Mouse (Mus musculus): ENCODE measurements around the gene Evc.

Evc gene

DNA sequence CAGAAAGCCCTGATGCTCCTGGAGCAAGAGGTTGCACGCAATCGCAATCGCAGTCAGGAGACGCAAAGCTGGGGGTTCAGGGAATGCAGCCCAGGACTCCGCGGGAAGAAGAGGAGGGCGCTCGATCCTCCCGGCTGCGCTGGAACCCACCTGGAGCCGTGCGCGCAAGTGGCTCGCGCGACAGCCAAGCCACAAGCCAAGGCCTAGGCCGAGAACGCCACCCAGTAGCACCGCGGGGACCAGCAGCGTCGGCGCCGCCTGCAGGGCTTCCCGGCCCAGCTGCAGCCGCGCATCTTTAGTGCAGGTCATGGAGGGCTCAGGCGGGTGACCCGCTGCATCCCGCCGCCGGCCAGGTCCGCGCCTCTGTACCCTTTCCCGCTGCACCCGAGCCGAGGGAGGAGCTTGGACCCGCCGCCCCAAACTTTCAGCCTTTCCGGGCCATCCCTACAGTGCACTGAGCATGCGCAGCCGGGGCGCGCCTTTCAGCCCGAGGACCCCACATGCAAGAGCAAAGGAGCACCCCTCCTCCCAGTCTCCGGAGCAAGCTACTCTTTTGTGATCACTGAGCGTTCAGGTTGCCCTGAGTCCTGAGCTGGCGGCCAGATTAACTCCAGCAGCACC, at the start of gene Evc:
TSS of gene Evc (minus strand) at position 410 of the 621 bp plus-strand sequence.
- DNase-seq (ENCODE audit: low read depth, low spot score) = peak; percentile 84

DNA sequence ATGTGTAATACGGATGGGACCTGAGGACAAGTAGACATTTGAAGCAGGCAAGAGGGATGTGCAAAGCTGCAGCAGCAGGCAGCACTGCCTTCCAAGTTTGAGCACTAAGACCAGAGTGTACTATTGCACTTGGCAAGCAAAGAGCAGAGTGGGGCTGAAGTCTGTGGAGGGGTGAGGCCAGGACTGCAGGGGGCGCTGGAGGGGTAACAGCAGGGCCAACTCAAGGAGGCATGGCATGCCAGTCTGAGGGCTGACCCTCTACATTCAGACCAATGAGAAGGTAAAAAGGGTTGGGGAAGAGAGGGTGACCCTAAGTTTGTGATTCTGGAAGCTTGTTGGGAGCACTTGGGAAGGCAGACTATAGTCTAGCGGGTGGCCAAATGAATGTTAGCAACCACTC, 46.9 kb upstream of the Evc start:
- DNase-seq (ENCODE audit: low read depth, low spot score) = peak; percentile 9

DNA sequence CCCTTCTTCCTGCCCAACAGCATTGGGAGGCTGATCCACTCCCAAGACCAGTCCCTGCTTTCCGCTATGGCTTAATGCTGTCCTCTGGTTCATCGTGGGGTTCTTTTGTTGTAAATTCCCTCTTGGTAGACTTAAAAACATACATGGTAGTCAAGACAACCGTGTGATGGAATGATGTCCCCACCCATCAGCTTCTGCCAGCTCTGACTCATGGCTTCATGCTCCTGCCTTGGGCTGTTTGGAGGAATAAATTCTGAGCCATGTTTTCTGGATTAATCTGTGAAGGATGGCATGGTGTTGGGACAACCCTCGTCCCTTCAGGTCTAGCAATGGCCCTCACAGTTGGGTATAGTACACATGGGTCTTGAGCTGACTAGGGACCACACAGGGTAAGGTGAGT, 43.9 kb upstream of the Evc start:
- DNase-seq (ENCODE audit: low read depth, low spot score) = no peak

DNA sequence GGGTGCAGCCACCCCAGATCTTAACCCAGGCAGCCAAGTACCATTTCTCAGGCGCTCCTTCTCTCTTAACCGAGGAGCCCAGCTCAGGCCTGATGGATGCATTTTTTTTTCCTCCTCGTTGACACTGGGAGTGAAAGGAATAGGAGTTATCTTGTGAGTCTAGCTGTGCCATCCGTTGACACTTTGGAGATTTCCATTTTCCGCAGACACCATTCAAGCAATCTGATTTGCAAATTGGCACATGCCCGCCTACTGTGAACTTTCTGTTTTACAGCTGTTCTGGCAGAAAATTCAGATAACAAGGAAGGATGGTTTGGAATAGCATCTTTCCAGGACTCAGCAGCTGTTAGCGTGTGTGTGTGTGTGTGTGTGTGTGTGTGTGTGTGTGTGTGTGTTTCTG, 40.7 kb upstream of the Evc start:
- DNase-seq (ENCODE audit: low read depth, low spot score) = no peak

DNA sequence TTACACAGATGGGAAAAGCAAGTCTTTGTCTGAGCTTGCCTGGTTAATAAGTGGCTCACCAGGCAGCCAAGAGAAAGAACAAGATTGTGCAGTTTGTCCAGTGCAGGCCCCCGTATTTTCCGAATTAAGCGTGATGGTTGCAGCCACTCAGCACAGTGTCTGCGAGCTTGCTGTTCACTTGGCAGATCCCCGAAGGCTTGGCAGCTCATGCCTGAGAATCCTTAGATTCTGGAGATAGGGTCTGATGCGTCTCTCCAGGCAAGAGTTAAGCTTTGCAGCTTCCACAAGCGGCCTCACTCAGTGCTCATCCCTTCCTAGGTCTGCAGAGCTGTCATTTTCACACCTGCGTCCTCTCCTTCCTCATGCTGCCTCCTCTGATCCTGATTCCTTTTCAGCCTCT, 32.1 kb upstream of the Evc start:
- no peak for DNase-seq (ENCODE audit: low read depth, low spot score)

DNA sequence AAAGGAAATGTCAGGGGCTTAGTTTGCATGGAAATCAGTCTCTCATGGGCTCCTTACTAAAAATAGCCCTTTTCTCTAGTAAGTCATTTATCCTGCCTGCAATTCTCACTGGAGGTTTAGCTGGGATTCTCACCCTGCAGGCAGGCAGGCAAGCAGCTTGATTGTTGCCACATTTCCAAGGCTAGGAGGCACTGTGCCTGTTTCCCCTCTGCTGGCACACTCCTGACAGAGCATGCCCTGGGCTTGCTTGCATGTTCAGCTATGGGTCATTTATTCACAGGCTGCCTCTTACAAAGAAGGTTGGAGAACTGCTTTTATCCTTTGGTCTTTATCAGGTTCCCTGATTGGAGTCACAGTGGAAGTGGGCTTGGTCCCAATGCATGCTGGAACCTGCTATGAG, 29.1 kb upstream of the Evc start:
- DNase-seq (ENCODE audit: low read depth, low spot score) = no peak

DNA sequence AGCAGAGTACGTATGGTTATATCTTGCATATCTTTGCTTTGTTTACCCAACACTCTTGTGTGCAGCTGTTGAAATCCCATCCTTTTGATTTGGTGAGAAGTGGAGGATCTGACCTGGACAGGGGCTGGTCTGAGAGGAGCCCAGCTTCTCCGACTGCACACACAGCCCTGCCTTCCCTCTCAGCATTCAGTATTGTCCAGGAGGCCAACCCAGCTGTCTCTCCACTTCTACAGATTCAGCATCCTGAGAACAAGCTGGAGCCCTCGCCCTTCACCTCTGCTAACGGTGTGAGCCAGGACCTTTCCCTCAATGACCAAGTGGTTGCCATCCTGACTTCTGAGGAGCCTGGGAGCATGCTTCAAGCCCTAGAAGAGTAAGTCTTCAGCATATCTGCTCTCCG, 26.6 kb upstream of the Evc start:
- DNase-seq (ENCODE audit: low read depth, low spot score) = no peak

DNA sequence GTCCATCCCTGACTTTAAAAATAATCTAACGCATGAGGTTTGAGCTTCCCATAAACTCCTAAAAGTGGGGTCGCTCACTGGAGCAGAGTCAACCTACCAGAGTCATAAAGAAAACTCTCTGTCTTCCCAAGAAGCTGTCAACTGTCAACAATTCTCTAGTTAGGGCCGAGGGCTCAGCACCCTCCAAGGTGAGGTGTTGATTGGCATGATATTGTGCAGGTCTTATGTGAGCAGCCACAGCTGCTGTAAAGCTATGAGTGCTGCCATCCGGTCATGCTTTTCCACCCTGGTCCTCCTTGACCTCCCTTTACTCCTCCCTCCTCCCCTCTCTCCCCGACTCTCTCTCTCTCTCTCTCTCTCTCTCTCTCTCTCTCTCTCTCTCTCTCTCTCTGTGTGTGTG, 25.9 kb upstream of the Evc start:
- no peak for DNase-seq (ENCODE audit: low read depth, low spot score)

DNA sequence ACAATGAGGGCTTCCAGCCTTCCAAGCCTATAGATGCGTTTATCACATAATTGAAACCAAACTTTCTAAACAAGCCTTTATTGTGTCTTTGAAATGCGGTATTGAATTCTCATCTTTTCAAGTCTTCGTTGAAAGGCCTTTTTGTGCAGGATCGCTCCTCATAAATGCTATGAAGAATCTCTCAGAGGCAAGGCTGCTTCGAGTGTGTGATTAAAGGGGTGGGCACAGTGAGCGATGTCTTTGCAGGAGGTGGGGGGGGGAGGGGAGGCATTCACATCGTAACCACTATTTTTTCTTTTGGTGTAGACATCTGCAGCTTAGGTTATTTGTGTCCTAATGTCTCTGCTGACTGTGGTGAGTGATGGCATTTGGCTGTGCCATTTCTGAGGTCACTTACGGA, 19.3 kb upstream of the Evc start:
- DNase-seq (ENCODE audit: low read depth, low spot score) = no peak

DNA sequence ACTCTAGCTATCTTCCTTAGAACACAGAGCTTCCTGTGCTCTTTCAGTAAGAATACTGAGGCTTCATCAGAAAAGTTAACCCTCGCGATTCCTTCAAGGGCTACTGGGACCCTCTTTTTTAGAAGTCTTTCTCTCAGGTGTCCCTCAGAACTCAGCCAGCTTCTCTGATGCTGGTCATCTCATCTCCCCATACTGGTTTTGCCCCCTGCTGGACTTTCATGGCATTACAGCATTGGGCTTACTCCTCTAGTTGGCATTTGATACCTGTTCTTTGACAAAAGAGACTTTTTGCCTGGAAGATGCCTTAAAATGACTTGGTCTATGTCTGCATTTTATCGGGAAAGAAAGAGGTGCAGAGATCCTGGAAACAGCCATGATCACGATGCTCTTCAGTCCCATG, 17.7 kb upstream of the Evc start:
- DNase-seq (ENCODE audit: low read depth, low spot score) = peak; percentile 50

DNA sequence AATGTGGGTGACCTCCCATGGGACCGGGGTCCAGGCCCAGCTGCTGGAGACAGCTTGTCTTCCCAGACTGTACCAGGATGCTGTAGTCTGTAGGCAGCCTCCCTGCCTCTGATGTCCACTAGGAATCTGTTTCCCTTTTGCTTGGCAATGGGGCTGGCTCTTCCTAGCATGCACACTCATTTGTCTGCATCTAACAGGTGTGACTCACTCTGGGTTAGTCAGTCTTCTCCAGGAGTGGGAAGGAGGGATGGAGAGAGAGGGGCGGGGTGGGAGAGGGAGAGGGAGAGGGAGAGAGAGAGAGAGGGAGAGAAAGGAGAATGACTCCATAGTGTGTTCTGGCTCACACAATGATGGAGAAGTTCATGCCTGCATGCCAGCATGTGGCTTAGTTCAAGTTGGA, 15.1 kb upstream of the Evc start:
- no peak for DNase-seq (ENCODE audit: low read depth, low spot score)

DNA sequence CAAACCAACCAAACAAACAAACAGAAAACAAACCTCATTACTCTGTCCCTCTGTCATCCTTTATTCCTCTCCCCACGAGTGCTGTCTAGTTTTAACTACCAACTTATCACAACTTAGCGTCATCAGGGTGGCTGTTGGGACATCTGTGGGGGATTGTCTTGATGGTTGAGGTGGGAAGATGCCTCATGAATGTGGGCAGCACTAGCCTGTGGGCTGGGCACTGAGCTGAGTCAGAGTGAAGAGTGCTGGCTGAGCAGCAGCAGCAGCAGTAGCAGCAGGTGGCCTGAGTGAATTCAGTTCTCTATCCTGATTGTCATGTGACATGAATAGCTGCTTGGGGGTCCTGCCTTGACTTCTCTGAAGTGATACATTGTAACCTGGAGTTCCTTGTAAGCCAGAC, 7.3 kb upstream of the Evc start:
- no peak for DNase-seq (ENCODE audit: low read depth, low spot score)

DNA sequence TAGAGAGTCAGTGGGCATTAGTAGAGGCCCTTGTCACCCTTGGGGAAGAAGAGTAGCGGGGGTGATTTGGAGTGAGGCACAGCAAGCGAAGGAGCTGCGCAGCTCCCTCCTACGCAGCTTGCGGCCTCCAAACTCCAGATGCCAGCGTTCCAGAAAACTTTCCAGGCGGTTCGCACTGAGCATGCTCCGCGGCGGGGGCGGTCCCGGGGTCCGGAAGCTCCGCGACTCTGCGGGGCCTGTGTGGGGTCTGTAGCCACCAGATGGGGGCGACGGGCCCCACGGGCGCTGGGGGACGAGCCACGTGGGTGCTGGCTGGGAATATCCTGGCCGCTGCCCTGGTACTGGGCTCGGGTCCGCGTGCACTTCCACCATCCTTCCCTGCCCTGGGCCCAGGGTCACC, 1.6 kb upstream of the Evc start, which contains the start of gene Evc2:
TSS of gene Evc2 (plus strand) at position 212 of the 400 bp plus-strand sequence.
- DNase-seq (ENCODE audit: low read depth, low spot score) = peak; percentile 71

DNA sequence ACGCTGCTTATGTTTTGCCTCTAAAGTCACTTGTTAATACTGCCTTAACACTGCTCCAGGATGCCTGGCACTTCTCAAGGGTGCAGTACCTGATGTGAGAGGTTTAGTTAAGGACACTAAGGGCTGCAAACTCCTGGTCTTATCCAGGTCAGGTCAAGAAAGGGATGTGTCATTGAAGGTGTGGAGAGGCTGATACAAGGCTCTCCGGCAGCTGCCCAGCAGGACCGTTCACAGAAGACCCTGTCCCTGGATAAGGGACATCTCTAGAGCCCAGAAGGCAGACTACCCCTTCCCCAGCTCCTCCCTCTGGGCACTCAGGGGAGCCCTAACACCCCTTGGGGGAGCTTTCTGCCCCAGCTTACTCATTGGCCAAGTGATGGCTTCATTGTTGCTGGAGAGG, 1.0 kb upstream of the Evc start:
- no peak for DNase-seq (ENCODE audit: low read depth, low spot score)

DNA sequence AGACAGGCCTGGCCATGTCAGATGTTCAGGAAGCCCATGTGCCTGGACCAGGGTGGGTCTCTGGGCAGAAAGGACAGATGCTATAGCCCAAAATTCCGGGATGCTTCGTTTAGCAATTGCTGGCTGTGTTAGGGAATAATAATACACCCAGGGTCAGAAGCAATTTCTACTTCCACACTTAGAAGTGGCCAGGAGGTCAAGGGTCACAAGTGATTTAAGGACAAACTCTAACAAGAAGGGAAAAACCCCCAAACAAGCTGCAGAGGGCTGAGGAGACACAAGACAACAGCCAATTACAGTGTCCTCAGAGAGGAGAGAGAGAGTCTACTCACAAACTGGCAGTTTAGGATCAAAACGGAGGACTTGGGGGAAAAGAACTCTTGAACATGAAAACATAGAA, 1.6 kb downstream of the Evc start:
- no peak for DNase-seq (ENCODE audit: low read depth, low spot score)

DNA sequence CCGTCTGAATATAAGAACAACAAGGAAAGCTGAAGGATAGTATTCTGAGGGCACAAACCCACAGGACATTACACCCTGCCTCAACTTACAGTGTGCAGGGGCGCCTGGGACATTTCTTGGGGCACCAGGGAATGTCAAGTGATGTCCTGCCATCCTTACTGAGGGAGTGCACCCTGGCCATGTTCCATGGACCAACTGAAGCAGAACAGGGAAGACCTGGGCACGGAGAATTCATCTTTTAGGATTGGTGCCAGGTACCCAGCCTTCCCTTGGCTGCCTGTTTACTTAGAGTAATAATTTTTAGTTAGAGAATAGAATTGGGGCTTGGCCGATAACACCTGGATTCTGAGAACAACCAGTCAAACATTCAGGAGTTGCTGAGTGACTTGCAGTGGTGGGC, 4.6 kb downstream of the Evc start:
- no peak for DNase-seq (ENCODE audit: low read depth, low spot score)

DNA sequence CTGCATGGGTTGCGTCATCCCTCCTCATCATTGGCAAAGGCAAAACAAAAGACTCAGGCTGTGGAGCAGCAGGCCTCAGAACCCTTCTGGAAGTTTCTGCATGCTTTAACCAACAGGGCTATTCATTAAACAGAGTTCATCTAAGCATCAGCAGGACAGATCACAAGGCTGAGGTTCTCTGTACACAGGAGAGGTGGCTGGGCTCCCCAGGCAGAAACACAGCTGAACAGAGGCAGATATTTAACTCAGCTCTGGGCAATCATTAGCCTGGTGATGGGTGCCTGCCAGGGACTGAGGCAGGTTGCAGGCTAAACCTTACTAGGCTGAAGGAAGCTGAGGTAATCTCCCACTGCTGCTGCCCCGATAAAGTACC, 5.6 kb downstream of the Evc start:
- no peak for DNase-seq (ENCODE audit: low read depth, low spot score)

DNA sequence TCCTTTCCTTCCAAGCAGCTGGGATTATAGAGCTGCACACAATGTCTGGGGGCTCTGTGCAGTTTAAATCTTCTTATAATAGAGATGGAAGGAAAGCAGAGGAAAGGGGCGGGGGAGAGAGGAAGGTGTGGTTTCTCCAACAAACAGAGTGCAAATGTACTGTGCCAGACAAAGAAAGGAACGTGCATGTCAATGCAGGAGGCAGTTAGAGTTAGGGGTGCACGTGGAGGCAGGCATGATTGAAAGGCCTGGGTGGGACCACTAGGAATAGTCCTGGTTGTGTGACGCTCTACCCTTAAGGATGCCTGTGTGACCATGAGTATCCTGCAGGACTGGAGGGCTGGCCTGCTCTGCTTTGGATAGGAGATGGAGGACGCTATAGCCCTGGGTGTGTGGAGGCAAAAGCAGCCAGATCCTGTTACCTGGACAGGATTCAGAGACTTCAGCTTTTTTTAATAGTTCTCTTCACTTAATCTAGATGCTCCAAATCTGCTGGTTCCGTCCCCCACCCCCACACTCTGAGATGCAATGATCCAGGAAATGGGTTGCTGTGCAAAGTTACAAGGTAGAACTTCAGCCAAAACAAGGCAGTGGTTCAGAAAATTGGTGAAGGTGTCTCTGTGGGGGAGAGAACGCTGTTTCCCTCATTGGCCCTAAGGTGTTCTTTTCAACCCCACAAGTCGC, 6.1 kb downstream of the Evc start:
- peak; percentile 41 for DNase-seq (ENCODE audit: low read depth, low spot score)

DNA sequence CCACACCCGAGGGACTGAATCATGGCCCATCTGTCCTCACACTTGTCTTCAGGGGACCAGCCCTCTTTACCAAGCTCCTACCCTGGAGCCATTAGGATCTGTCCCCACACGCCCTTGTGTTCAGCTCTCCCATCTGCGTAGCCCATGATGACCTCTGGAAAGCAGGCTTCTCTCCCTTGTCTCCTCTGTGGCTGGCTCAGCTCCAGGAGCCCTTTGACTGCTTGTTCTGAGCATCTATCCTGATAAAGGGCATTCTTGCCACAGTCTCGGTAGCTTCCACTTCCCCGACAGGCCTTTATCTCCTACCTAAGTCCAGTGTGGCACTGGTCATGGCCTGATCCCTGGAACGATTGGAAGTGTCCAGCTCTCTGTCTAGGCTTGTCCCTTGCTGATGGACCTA, 10.0 kb downstream of the Evc start:
- no peak for DNase-seq (ENCODE audit: low read depth, low spot score)

DNA sequence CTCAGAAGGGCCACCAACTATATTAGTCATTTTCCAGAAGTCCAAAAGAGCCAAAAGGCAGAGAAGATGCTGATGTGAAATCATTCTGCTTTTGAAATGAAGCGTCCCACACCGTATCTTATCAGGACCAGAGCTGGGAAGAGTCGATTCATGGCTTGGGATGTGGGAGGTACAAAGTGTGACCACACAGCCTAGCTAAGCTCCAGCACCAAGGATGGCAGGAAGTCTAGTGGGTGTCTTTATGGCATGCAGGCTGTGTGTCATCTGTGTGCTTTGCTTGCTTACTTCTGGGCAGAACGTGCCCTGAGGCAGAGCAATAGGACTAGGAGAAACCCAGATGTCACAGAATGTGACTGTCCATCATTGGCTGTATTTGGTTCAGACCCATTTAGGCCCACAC, 15.9 kb downstream of the Evc start:
- DNase-seq (ENCODE audit: low read depth, low spot score) = no peak

DNA sequence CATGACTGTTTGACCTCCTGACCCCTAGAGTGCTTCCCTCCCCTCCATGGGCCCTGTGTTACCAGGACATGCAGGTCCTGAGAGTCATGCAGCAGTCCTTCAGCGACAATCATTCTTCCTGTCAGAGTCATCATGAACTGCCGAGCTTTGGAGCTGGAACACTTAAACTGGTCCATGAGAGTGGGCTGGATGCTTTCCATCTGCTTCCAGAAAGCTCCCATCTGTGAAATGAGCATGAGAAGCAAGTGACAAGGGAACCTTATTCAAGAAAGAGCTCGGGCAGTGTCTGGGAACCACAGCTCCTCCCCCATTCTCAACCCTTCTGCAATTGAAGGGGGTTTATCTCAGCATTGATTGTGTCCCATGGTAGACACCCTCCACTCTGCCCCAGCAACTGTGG, 16.5 kb downstream of the Evc start:
- DNase-seq (ENCODE audit: low read depth, low spot score) = no peak

DNA sequence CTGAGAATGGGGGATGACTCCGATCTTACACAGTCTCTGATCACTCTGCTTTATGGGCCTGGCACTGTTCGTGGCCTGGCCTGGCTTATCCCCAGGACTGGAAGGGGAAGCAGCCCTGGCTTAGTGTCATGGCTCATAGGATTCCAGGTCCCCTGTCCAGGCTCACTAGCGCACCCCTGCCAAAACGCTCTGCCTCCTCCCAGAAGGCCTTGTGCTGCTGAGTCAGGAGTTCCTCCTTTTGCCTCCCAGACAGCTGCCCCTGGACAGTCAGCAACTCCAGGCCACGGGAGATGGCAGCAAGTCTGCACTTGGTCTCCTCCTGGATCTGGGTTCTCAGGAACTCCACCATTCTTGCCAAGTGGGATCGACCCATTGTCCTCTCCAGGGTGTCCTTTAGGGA, 18.0 kb downstream of the Evc start:
- DNase-seq (ENCODE audit: low read depth, low spot score) = no peak

DNA sequence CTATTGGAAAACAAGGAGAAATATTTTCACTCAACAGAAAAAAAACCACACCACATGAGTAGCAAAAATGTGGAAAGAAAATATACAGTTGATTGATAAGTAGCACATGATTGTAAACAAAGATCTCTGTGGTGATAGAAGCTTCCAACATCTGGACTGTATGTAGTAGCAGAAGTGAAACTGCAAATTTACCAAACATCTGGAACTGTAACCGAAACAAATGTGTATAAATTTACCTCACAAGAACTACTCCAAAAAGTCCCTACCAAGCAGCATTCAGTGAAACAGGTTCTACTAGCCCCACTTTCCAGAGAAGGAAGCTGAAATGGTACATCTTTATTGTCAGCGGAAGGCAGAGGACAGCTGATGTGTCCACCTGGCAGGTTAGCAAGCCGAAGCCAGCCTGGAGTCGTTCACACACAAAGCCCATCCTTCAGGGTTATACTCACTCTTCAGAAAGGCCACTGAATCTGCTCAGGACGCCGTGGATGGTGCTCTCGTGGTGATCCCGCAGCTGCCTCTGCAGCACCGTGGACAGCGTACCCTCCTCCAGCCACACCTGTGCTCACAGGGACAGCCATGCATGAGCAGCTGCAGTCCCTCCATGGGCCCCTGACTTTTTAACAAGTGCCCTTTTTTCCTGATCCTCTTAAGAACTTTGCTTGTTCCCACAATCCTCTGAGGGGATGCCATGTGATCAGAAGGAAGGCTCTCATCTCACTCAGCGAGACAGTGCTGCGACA, 23.5 kb downstream of the Evc start:
- no peak for DNase-seq (ENCODE audit: low read depth, low spot score)
